Mouse (Mus musculus) forebrain, embryonic 15.5 days (tissue): ENCODE measurements at regions not wholly inside any gene's neighbourhood (a gene's known extent, or its start where the extent isn't known, plus 50 kb on each side); places are given as distances from the start of the nearest gene placed in this dataset.
A peak's percentile ranks its signal among the peaks of the same experiment; 100 is the strongest.

Experiments
- ATAC-seq: fragments of 200-750 bp; cut with Nextera tagmentation; replicated peaks from 2 replicates; pipeline ENCODE4 v1.8.0; 2017; ENCODE audit warnings: mild to moderate bottlenecking, moderate TSS enrichment, moderate library complexity
- H3K27ac ChIP-seq: fragments of 300-500 bp; sonication (generic); replicated peaks from 2 replicates; pipeline ENCODE4 v1.5.1; 2015; ENCODE audit warnings: mild to moderate bottlenecking, inconsistent platforms
- H3K27me3 ChIP-seq: fragments of 300-500 bp; sonication (generic); 2 replicates; pipeline ENCODE4 v1.6.1; 2015; ENCODE audit warnings: inconsistent platforms
- H3K36me3 ChIP-seq: fragments of 300-500 bp; sonication (generic); 2 replicates; pipeline ENCODE4 v1.6.1; 2015; ENCODE audit warnings: mild to moderate bottlenecking, inconsistent platforms
- H3K4me1 ChIP-seq: fragments of 300-500 bp; sonication (generic); 2 replicates; pipeline ENCODE4 v1.6.1; 2015; ENCODE audit warnings: inconsistent platforms
- H3K4me2 ChIP-seq: fragments of 300-500 bp; sonication (generic); replicated peaks from 2 replicates; pipeline ENCODE4 v1.6.1; 2015; ENCODE audit warnings: mild to moderate bottlenecking, inconsistent platforms
- H3K4me3 ChIP-seq: fragments of 300-500 bp; sonication (generic); 2 replicates; pipeline ENCODE4 v1.5.1; 2015; ENCODE audit warnings: mild to moderate bottlenecking, inconsistent platforms
- H3K9ac ChIP-seq: fragments of 300-500 bp; sonication (generic); replicated peaks from 2 replicates; pipeline ENCODE4 v1.6.1; 2015; ENCODE audit warnings: mild to moderate bottlenecking, inconsistent platforms
- H3K9me3 ChIP-seq: fragments of 300-500 bp; sonication (generic); 2 replicates; pipeline ENCODE4 v1.6.1; 2016; ENCODE audit warnings: inconsistent platforms
- WGBS: fragments of 180-500 bp; shearing (Covaris S2); methylation state at CpG from one replicate; pipeline ENCODE4 v1.1.7; 2015; ENCODE audit warnings: mixed read lengths; 5-methylcytosine and 5-hydroxymethylcytosine counted together

- Histone ChIP-seq H3K4me3 (no peak overlapping the region), H3K27ac (0 out of 2 replicates have a peak overlapping the region, but pooled peaks have one; percentile 65), H3K4me1 (peaks cover 27% of the 10 kb centered on the region), H3K9ac (no peak overlapping the region), H3K4me2 (no peak overlapping the region), H3K9me3 (no peaks in the 10 kb centered on the region), H3K27me3 (no peaks in the 10 kb centered on the region), H3K36me3 (no peaks in the 10 kb centered on the region)
- WGBS: 87% methylated on average over 6 of the region's 6 CpGs
- ATAC-seq: no peak
Measured at GRCm38 (mm10) chr11:31771491-31772439, 100.1 kb upstream of the Bod1 start.

DNA sequence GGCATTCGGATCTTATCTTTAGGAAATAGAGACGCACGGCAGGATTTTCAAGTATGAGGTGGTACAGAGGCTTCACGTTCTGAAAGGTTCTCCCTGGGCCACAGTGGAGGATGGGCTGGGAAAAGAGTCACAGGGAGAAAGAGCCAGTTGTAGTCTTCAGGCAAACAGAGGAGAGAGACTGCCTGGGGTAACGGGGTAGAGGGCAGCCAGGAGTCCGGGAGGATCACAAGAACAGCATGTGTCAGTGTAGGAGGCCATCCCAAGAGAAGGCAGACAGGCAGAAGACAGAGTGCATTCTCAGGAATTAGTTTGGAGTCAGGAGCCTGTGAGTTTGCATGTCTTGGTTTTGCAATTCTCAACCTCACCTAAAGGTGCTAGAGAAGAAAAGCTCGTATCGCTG lies 94.5 kb upstream of the Cpeb4 start:
- Histone ChIP-seq H3K9me3 (no peaks in the 10 kb centered on the region), H3K36me3 (no peaks in the 10 kb centered on the region), H3K4me2 (no peak overlapping the region), H3K27ac (no peak overlapping the region), H3K27me3 (no peaks in the 10 kb centered on the region), H3K9ac (no peak overlapping the region), H3K4me3 (no peak overlapping the region), H3K4me1 (no peaks in the 10 kb centered on the region)
- 83% methylated on average over 8 of the region's 8 CpGs for WGBS
- ATAC-seq: no peak

DNA sequence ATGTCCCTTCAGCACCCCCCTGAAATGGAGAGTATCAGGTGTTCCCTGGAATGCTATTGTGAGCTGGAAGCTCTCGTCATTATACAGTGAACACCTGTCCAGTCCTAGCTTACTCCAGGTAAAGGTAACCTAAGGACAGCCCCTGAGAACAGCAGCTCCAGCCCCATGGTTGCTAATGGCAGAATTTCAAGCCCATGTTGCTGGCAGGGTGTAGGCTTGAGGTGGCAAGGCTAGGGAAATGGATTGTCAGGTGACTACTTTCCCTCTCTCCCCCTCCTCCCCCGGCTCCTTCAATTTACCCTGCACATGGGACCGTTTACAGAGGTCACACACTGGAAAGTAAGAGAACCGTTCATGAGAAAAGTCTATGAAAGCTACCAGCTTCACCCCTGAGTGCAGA lies 93.2 kb upstream of the Cpeb4 start:
- H3K27me3 ChIP-seq: no peaks in the 10 kb centered on the region
- no peaks in the 10 kb centered on the region for H3K9me3 ChIP-seq
- H3K27ac ChIP-seq: no peak overlapping the region
- H3K36me3 ChIP-seq: no peaks in the 10 kb centered on the region
- ATAC-seq: no peak
- H3K4me3 ChIP-seq: no peak overlapping the region
- no peak overlapping the region for H3K4me2 ChIP-seq
- no peaks in the 10 kb centered on the region for H3K4me1 ChIP-seq
- 87% methylated on average over 4 of the region's 4 CpGs for WGBS
- no peak overlapping the region for H3K9ac ChIP-seq

DNA sequence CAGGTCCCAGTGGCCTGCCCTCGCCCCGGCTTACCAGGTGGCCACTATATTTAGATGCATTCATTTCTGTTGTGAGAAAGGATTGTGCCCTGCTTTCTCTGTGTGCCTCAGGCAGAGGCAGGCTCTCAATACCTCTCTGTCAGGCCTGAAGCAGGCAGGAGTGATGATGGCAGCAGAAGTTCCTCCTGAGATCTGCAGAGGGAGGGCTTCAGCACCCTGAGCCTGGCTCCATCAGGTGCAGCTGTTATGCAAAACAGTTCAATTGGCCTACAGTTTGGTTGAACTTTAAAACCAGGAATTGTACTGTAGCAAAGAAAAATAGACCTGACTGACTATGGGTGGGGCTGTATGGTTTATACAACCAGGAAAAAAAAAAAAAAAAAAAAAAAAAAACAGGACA lies 92.7 kb upstream of the Cpeb4 start:
- 97% methylated on average over 2 of the region's 2 CpGs for WGBS
- no peak overlapping the region for H3K27ac ChIP-seq
- H3K4me2 ChIP-seq: no peak overlapping the region
- H3K4me3 ChIP-seq: no peak overlapping the region
- H3K9me3 ChIP-seq: no peaks in the 10 kb centered on the region
- ATAC-seq: no peak
- no peaks in the 10 kb centered on the region for H3K36me3 ChIP-seq
- H3K4me1 ChIP-seq: no peaks in the 10 kb centered on the region
- H3K9ac ChIP-seq: no peak overlapping the region
- no peaks in the 10 kb centered on the region for H3K27me3 ChIP-seq

- WGBS: 87% methylated on average over 6 of the region's 6 CpGs
Measured at GRCm38 (mm10) chr11:31780969-31781368, 91.0 kb upstream of the Cpeb4 start.

GRCm38 (mm10) chr11:31781605-31782004 lies 90.4 kb upstream of the Cpeb4 start:
- Histone ChIP-seq H3K9ac (no peak overlapping the region), H3K27ac (no peak overlapping the region), H3K36me3 (no peaks in the 10 kb centered on the region), H3K9me3 (no peaks in the 10 kb centered on the region), H3K4me2 (no peak overlapping the region), H3K4me3 (no peak overlapping the region), H3K4me1 (no peaks in the 10 kb centered on the region), H3K27me3 (no peaks in the 10 kb centered on the region)
- ATAC-seq: no peak
- whole genome bisulfite sequencing: 88% methylated on average over 6 of the region's 6 CpGs

More at GRCm38 (mm10) chr11:31780969-31781368, 91.0 kb upstream of the Cpeb4 start:
- H3K27me3 ChIP-seq: no peaks in the 10 kb centered on the region
- no peaks in the 10 kb centered on the region for H3K36me3 ChIP-seq
- H3K9me3 ChIP-seq: no peaks in the 10 kb centered on the region
- no peak overlapping the region for H3K27ac ChIP-seq
- no peak overlapping the region for H3K4me2 ChIP-seq
- no peak overlapping the region for H3K9ac ChIP-seq
- H3K4me1 ChIP-seq: no peaks in the 10 kb centered on the region
- ATAC-seq: no peak
- H3K4me3 ChIP-seq: no peak overlapping the region

DNA sequence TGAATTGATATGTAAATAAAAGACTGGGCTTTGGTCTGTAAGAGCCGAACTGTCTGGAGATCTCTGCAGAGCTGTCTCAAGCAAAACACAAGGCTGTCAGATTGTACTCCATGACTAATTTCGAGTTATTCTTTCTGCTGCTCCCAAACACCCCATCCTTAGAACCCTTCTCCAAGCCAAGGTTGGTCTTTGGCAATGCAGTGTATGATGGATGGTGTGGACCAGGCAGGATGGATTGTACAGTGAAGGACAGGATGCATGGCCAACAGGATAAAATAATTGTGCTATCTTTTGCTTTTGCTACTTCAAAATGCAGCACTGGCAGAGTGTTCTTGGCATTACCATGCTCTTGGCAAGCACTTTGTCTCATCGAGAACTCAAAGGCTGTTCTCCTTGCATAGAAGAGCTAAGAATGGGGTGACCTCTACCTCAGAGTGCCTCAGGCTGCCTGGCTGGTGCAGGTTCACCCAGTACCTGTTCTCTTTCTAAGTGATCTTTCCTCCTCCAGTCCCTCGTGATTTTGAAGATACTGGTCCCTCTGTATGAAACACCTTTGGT lies 88.4 kb upstream of the Cpeb4 start:
- Histone ChIP-seq H3K4me3 (no peak overlapping the region), H3K9me3 (no peaks in the 10 kb centered on the region), H3K36me3 (no peaks in the 10 kb centered on the region), H3K4me1 (no peaks in the 10 kb centered on the region), H3K27me3 (no peaks in the 10 kb centered on the region), H3K27ac (no peak overlapping the region), H3K4me2 (no peak overlapping the region), H3K9ac (no peak overlapping the region)
- WGBS: 88% methylated on average over 4 of the region's 4 CpGs
- no peak for ATAC-seq

GRCm38 (mm10) chr11:31784332-31784901 lies 87.6 kb upstream of the Cpeb4 start:
- no peak overlapping the region for H3K9ac ChIP-seq
- WGBS: 93% methylated on average over 6 of the region's 6 CpGs
- H3K4me2 ChIP-seq: no peak overlapping the region
- no peaks in the 10 kb centered on the region for H3K4me1 ChIP-seq
- no peaks in the 10 kb centered on the region for H3K36me3 ChIP-seq
- H3K27me3 ChIP-seq: no peaks in the 10 kb centered on the region
- ATAC-seq: no peak
- no peak overlapping the region for H3K27ac ChIP-seq
- no peaks in the 10 kb centered on the region for H3K9me3 ChIP-seq
- no peak overlapping the region for H3K4me3 ChIP-seq

- no peak overlapping the region for H3K4me2 ChIP-seq
- WGBS: 68% methylated on average over 7 of the region's 7 CpGs
- H3K9me3 ChIP-seq: no peaks in the 10 kb centered on the region
- H3K27ac ChIP-seq: no peak overlapping the region
- H3K36me3 ChIP-seq: no peaks in the 10 kb centered on the region
- ATAC-seq: no peak
- H3K4me1 ChIP-seq: no peaks in the 10 kb centered on the region
- H3K27me3 ChIP-seq: no peaks in the 10 kb centered on the region
- no peak overlapping the region for H3K4me3 ChIP-seq
- H3K9ac ChIP-seq: no peak overlapping the region
Measured at GRCm38 (mm10) chr11:31785160-31785559, 86.9 kb upstream of the Cpeb4 start.

DNA sequence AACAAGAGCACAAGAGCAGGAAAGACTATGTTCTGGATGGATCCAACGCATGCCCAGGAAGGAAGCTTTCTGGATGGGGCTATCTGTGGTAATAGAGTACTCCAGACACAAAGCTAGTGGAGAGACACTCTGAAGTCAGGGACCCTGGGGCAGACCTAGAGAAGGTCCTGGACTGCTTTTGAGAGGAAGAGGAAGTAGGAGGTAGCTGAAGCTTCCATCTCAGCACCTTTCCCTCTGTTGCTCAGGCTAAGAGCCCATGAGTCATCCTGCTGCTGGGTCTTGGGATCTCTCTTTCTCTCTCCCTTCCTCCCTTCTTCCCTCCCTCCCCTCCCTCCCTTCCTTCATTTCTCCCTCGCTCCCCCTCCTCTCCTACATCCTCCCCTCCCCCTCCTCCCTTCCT lies 84.6 kb upstream of the Cpeb4 start:
- no peak overlapping the region for H3K4me3 ChIP-seq
- no peak for ATAC-seq
- H3K4me1 ChIP-seq: no peaks in the 10 kb centered on the region
- H3K4me2 ChIP-seq: no peak overlapping the region
- 67% methylated on average over 2 of the region's 2 CpGs for WGBS
- no peak overlapping the region for H3K9ac ChIP-seq
- H3K9me3 ChIP-seq: no peaks in the 10 kb centered on the region
- H3K27me3 ChIP-seq: no peaks in the 10 kb centered on the region
- H3K27ac ChIP-seq: no peak overlapping the region
- no peaks in the 10 kb centered on the region for H3K36me3 ChIP-seq

- H3K27ac ChIP-seq: no peak overlapping the region
- 66% methylated on average over 2 of the region's 2 CpGs for WGBS
- H3K4me3 ChIP-seq: no peak overlapping the region
- ATAC-seq: no peak
- no peaks in the 10 kb centered on the region for H3K27me3 ChIP-seq
- H3K9me3 ChIP-seq: no peaks in the 10 kb centered on the region
- H3K9ac ChIP-seq: no peak overlapping the region
- no peak overlapping the region for H3K4me2 ChIP-seq
- no peaks in the 10 kb centered on the region for H3K36me3 ChIP-seq
- H3K4me1 ChIP-seq: no peaks in the 10 kb centered on the region
Measured at GRCm38 (mm10) chr11:31787917-31788703, 83.9 kb upstream of the Cpeb4 start.

GRCm38 (mm10) chr11:31789967-31790366 lies 82.0 kb upstream of the Cpeb4 start:
- Histone ChIP-seq H3K36me3 (no peaks in the 10 kb centered on the region), H3K4me2 (no peak overlapping the region), H3K27ac (no peak overlapping the region), H3K9ac (no peak overlapping the region), H3K27me3 (no peaks in the 10 kb centered on the region), H3K4me3 (no peak overlapping the region), H3K9me3 (no peaks in the 10 kb centered on the region), H3K4me1 (no peaks in the 10 kb centered on the region)
- 78% methylated on average over 3 of the region's 3 CpGs for WGBS
- no peak for ATAC-seq
